Mouse (Mus musculus): ENCODE results near the gene Bicdl1. TPM values are rescaled to one million over a fixed set of nuclear protein-coding genes. Genes with fewer than 3 reads are reported as not detected.
A peak's percentile ranks its signal among the peaks of the same experiment; 100 is the strongest.

Gene Bicdl1
- total RNA-seq, 2 experiments from 2014 or later = 157 to 159 TPM

GRCm38 (mm10) chr5:115685126-115685525 is 46.3 kb downstream of the Bicdl1 start:
- intact Hi-C loops (cut with DNase I) = no loop called here
- no peak for DNase-seq (ENCODE audit: low spot score in 2 of 2)

DNA sequence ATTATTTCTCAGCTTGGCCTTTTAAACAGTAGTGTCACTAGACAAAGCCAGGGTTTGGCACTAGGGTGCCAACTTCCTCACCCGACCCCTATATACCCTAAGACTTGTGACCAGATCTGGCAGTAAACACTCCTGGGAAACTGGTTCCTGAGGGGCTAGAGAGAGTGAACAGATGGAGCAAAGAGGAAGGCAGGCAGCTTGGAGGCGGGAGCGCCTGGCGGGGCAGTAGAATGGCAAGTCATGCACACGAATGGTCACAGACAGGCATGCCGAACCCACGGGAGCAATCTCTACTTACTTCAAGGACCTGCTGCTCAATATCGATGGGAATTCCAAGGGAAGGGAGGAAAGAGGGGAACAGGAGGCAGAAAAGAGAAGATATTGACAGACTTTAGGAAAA is 59.6 kb downstream of the Bicdl1 start:
- no peak for DNase-seq (ENCODE audit: low spot score in 2 of 2)
- intact Hi-C loops (cut with DNase I) = no loop called here

DNA sequence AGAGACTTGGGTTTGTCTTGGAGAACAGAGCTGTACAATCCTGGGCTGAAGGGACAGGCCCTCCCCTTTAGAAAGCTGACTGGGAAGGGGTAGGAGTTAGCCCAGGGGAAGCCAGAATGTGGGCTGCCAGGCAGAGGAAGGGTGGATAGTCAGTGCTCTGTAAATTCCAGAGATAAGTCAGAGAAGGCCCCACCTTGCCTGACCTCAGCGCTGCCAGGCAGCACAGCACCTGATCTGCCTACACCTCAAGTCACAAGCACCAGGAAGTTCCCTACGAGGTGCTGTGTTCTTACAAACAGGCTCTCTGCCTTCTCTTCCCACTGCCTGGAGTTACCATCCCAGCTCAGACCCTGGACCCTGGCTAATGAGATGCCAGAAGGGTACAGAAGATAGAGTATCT is 61.0 kb downstream of the Bicdl1 start:
- no peak for DNase-seq (ENCODE audit: low spot score in 2 of 2)
- intact Hi-C loops (cut with DNase I) = no loop called here

DNA sequence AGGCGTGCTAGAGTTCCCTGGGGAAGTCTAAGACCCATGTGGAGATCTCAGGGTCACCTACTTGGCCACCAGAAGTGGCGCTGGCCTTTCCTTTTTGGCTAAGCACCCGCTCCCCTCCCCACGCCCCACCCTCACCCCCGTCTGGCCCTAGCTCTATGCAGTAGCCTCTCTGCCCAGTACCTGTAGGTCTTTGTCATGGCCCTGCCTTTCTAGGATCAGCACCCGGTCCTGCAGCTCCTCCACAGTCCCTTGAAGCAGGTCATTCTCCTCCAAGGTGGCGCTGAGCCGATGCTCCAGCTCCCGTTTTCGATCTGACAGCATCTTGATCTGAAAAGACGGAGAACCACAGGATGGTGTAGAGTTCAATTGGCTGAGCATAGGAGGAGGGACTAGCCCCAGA is 61.4 kb downstream of the Bicdl1 start:
- intact Hi-C loops (cut with DNase I) = loop anchor here (5.0 kb wide), 1 partner anchor 52 kb away; no protein-coding TSS in a partner anchor
- no peak for DNase-seq (ENCODE audit: low spot score in 2 of 2)

GRCm38 (mm10) chr5:115668986-115669385 is 62.4 kb downstream of the Bicdl1 start:
- intact Hi-C loops (cut with DNase I) = loop anchor here (5.0 kb wide), 1 partner anchor 53 kb away; no protein-coding TSS in a partner anchor
- no peak for DNase-seq (ENCODE audit: low spot score in 2 of 2)

GRCm38 (mm10) chr5:115667894-115668293 is 63.5 kb downstream of the Bicdl1 start:
- DNase-seq (ENCODE audit: low spot score in 2 of 2) = no peak
- intact Hi-C loops (cut with DNase I) = loop anchor here (5.0 kb wide), 1 partner anchor 54 kb away; no protein-coding TSS in a partner anchor

DNA sequence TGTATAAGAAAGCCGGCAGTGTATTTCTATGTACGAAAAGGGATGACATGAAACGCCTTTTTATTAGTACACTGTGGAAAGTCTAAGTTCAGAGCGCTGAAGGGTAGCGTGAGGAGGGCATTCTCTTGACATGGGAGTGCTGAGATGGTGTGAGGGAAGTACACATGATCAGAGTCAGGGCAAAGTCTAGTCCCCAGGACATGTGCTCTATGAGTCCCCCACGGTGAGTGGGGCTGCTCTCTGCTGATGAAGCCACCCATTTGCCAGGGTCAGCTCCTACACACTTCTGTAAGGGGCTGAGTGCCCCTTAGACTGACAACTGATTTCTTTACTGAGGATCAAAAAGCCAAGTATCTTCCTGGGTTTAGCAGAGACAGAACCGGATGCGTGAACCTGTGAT is 64.2 kb downstream of the Bicdl1 start:
- intact Hi-C loops (cut with DNase I) = loop anchor here (5.0 kb wide), 1 partner anchor 55 kb away; no protein-coding TSS in a partner anchor
- no peak for DNase-seq (ENCODE audit: low spot score in 2 of 2)

DNA sequence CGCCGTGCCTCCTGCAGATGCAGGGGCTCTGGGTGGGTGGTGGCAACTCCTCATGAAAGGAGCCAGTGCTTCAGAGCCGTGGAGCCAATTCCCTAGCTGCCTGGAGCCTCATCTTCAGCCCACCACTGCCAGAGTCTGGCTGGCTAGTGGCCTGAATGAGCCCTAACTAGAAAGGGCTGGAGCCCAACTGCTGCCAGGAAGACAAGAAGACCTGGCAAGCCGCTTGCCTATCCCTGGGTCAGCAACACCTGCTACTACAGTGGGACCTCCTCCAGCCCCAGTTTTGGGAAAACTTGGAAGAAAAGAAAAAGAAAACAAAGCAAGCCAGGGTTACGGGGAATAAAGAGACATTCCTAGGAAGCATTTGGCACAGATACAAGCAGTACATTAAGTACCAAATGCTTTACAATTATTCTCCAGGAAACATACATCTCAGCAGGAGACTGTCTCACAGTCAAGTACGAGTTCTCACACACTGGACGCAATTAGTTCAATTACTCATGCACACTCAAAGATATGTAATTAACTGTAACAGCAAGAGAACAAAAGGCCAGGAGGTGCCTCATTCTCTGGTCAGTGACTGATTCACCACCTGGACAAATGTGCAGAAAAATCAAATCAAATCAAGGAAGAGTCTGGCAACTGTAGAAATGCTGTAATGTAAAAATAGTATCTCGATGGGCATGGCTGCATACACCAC is 64.9 kb downstream of the Bicdl1 start:
- intact Hi-C loops (cut with DNase I) = loop anchor here (5.0 kb wide), 1 partner anchor 56 kb away; no protein-coding TSS in a partner anchor
- no peak for DNase-seq (ENCODE audit: low spot score in 2 of 2)

DNA sequence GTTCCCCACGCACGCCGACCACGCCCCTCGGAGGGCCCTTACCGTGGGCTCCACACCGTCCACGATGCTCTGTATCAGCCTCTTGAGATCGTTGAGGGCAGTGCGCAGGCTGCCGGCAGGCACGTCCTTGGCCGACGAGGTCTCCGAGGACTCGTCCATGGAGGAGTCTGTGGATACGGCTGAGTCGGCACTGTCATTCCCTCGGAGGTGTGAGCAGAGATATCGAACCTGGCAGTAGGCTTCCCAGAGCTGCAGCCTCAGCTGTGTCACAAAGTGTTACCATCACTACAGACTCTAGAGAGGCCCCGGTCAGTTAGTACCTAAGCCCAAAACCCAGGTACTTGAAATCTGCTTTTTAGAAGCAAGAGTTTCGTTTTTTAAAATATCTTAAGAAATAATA is 68.8 kb downstream of the Bicdl1 start:
- no peak for DNase-seq (ENCODE audit: low spot score in 2 of 2)

GRCm38 (mm10) chr5:115658352-115658751 is 73.1 kb downstream of the Bicdl1 start:
- intact Hi-C loops (cut with DNase I) = no loop called here
- no peak for DNase-seq (ENCODE audit: low spot score in 2 of 2)

More for the DNA sequence above, 68.8 kb downstream of the Bicdl1 start:
- intact Hi-C loops (cut with DNase I) = no loop called here

DNA sequence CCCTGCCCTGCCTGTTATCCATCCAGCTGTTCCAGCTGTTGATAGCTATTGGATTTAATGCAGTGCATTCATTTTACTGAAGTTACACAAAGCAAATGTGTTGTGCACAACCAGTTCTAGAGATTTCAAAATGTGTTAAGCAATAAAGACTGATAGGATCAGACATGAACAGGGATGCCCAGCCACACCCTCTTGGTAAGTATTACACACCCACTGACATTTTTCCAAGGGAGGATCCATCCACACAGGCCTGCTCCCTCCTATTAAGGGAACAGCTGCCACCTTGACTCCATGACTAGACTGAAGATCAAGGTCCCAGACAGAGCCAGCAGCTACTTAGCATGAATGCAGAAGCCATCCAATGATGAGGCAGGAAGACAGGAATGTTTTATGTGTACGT is 74.2 kb downstream of the Bicdl1 start:
- DNase-seq (ENCODE audit: low spot score in 2 of 2) = no peak
- intact Hi-C loops (cut with DNase I) = no loop called here

DNA sequence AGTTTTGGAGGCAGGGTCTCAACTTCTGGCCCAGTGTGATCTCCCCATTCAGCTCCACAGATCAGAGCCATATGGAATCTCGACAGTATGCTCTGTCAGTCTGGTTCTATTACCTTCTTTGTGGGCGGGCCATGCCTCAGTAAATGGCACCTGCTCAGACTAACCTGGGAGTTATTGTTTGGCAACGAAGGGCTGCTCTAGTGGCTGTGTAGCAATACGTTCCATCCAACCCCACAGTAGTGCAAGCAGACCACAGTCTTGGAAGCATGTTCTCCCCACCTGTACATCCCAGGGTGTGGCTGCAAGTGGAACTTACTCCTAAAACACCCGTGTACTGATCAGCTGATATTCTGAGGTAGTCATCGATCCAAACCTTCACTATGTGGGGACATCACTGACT is 74.7 kb downstream of the Bicdl1 start:
- intact Hi-C loops (cut with DNase I) = no loop called here

DNA sequence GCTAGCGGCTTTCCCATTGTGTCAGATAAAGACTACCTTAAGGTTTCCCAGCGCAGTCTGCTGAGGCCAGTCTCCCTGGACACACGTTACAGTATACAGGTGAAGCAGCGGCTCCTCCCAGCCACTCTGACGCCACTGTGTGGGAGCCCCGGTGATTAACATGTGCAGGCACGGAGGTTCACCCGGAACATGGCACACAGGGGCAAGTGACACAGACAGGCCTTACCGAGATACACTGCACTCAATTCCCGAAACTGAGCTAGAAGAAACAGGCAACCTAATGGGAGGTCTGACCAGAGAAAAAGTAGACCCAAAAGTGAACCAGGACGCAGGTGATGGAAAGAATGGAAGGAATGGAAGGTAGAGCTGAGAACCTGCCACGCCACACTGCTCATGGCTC is 77.6 kb downstream of the Bicdl1 start:
- DNase-seq (ENCODE audit: low spot score in 2 of 2) = no peak
- intact Hi-C loops (cut with DNase I) = loop anchor here (2.0 to 5.0 kb wide), 2 partner anchors 79 to 254 kb away; no protein-coding TSS in a partner anchor

More for the DNA sequence above, 74.7 kb downstream of the Bicdl1 start:
- no peak for DNase-seq (ENCODE audit: low spot score in 2 of 2)

DNA sequence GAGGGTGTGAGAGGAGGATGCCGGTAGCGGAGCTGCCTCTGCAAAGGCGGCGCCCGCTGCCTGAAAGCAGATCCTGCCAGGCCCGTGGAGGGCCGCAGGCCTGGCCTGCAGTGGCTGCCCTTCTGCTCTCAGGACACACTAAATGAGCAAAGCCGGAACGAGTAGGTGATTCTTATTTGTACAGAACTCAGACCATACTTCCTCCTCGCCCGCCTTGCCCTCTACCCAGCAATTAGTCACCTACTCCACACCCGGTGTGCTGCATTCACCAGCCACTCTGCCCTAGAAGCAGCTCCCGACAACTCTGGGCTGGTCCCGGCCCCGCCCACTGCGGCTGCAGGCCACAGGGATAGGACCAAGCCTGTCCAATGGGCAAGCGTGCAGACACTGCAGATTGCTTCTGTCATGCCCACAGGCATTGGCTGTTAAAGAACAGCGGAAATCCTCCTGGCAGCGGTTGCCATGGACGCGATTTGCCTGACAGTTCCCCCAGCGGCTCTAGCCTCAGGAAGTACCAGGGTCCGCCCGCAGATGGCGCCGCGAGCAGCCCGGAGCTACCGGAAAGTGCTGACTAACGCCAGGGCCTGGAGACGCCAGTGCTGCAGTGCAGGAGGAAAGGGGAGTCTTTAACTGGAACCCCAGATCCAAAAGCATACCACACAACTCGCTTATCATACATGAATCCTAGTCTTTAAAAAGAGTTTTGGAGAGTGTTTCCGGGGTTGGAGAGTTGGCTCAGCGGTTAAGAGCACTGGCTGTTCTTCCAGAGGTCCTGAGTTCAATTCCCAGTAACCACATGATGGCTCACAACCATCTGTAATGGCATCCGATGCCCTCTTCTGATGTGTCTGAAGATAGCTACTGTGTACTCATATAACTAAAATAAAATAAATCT is 78.5 kb downstream of the Bicdl1 start:
- intact Hi-C loops (cut with DNase I) = loop anchor here (2.0 to 5.0 kb wide), 2 partner anchors 80 to 254 kb away; no protein-coding TSS in a partner anchor
- peak; percentile 100 for DNase-seq (ENCODE audit: low spot score in 2 of 2)

GRCm38 (mm10) chr5:115651821-115652220 is 79.6 kb downstream of the Bicdl1 start:
- no peak for DNase-seq (ENCODE audit: low spot score in 2 of 2)
- intact Hi-C loops (cut with DNase I) = loop anchor here (2.0 to 5.0 kb wide), 2 partner anchors 81 to 255 kb away; no protein-coding TSS in a partner anchor

DNA sequence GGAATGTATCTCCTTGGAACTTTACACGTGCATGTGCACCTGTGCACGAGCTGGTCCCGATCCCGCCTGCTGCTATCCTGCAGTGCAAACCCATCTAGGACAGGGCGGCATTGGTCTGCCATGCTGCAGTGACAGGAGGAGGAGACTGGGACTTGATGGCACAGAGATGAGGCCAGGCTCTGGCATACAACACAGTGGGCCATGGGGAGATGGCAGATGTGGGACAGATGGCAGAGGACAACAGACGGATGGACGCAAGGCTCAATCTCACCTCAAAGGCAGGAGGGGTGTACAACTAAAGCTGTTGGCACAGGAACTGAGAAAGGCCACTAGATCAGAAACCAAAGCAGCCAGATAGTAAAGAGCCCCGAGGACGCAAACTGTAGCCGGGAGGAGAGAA is 80.5 kb downstream of the Bicdl1 start:
- intact Hi-C loops (cut with DNase I) = loop anchor here (5.0 kb wide), 1 partner anchor 256 kb away; no protein-coding TSS in a partner anchor
- no peak for DNase-seq (ENCODE audit: low spot score in 2 of 2)

- no peak for DNase-seq (ENCODE audit: low spot score in 2 of 2)
- intact Hi-C loops (cut with DNase I) = loop anchor here (5.0 kb wide), 1 partner anchor 258 kb away; no protein-coding TSS in a partner anchor
These were observed 81.7 kb downstream of the Bicdl1 start for GRCm38 (mm10) chr5:115649699-115650098.

DNA sequence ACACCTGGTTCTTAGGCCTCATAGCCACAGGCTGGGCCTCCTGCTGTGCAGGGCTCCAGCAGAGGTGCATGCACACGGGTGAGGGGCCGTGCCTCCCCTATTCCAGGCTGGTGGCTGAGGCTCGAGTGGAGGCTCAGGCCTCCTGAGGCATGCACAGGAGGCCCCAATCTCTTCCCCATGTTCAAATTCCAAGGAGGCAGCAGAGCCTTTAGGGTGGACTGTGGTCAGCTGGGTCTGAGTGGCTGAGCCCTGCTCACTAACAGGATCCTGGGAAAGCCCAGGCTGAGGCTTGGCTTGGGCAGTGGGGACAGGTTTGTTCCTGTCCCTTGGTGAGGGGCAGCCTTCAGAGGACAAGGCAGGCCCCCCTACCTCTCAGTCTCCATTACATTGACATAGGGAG is 82.5 kb downstream of the Bicdl1 start:
- intact Hi-C loops (cut with DNase I) = no loop called here
- no peak for DNase-seq (ENCODE audit: low spot score in 2 of 2)

DNA sequence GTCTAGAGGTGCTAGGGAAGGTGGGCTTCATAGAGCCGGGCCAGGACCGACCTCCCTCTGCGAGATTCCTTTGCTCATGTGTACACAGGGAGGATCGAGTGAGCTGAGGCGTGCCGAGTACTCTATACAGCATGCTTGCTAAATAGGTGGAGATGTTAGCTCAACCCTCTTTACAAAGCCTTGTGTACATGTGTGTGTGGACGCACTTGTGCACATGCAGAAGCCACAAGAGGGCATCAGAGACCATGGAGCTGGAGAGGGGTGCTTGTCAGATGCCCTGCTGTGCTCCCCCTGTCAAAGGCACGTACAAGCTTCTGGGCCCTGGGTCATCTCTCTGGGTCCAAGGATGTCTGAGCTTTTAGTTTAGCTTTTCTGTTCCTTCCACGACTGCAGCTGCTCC is 87.2 kb downstream of the Bicdl1 start:
- intact Hi-C loops (cut with DNase I) = no loop called here
- no peak for DNase-seq (ENCODE audit: low spot score in 2 of 2)

DNA sequence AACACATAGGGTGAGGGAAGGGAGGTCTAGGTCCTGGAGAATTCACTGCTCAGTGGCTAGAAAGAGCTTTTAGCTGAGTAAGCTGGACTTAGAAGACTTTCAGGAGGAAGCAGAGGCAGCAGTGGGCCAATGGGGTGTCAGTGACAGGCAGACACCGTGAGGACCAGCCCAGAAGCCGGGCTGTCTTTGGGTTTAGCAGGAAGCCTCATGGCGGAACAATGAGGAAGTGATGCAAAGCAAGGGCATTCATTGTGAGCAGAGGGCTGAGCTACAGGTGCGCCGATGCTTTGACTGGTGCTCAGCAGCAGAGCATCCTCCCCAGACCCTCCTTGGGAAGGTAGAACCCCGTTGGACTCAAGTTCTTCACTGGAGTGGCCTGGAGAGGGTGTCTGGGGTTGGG is 95.9 kb downstream of the Bicdl1 start:
- intact Hi-C loops (cut with DNase I) = no loop called here
- peak in 1 of 2 experiments; percentile 47 for DNase-seq (ENCODE audit: low spot score in 2 of 2)

Measured in left cerebral cortex, postnatal 25 days (tissue).